Mouse (Mus musculus) left cerebral cortex, postnatal 14 days (tissue): Measurements from ENCODE around the gene Mettl8. TPM values are rescaled to one million over a fixed set of nuclear protein-coding genes. Genes with fewer than 3 reads are reported as not detected.

Experiments
- DNase-seq, 2 experiments: peaks; one replicate each; pipeline ENCODE4 v3.0.0; 2021 to 2022; ENCODE audit warnings: low spot score in 2 of 2, mixed read lengths in 1 of 2
- intact Hi-C: fragments of 180-260 bp; cut with DNase I; formaldehyde crosslinking; loops from one replicate; pipeline ENCODE4 v1.15.1; 2025
- long read RNA-seq, 2 experiments: library from polyadenylated mRNA; stranded (forward); transcript quantifications; one replicate each; pipeline ENCODE4 v2.0.0; 2021
- total RNA-seq, 2 experiments: library from RNA; stranded (reverse); gene quantifications; 2 replicates each; pipeline ENCODE4 v1.2.3; 2021

Gene Mettl8
- total RNA-seq: 10 to 100 TPM; 12.5 to 12.7 TPM
- long read RNA-seq, experiment 1, transcript Mettl8-204 (10 exons, 2,347 nt): major isoform, 13 of 19 reads
- long read RNA-seq, experiment 1, partial matches to known transcripts: 1 of 19 reads
- long read RNA-seq, experiment 1, other reads (novel, unspliced or antisense): 5 of 19 reads
- long read RNA-seq, experiment 2, transcript Mettl8-204 (10 exons, 2,347 nt): major isoform, 9 of 15 reads
- long read RNA-seq, experiment 2, partial matches to known transcripts: 2 of 15 reads
- long read RNA-seq, experiment 2, other reads (novel, unspliced or antisense): 4 of 15 reads

- intact Hi-C loops: no loop called here
- peak; percentile 90 to 92 for DNase-seq
Measured at GRCm38 (mm10) chr2:71055300-71056114, at the start of gene Mettl8, which contains the start of gene Dcaf17. Gene Mettl8, minus strand, starts transcription at chr2:71055583. Gene Dcaf17, plus strand, starts transcription at chr2:71055328.

- DNase-seq: no peak
- intact Hi-C loops: no loop called here
Measured at GRCm38 (mm10) chr2:71104696-71105095, 49.3 kb upstream of the Mettl8 start.

GRCm38 (mm10) chr2:71103292-71103680 is 47.9 kb upstream of the Mettl8 start:
- DNase-seq: no peak
- intact Hi-C loops: no loop called here

GRCm38 (mm10) chr2:71102621-71103291 is 47.4 kb upstream of the Mettl8 start:
- intact Hi-C loops: no loop called here
- DNase-seq: no peak

GRCm38 (mm10) chr2:71096170-71096569 is 40.8 kb upstream of the Mettl8 start:
- intact Hi-C loops: no loop called here
- DNase-seq: no peak

GRCm38 (mm10) chr2:71090660-71091445 is 35.5 kb upstream of the Mettl8 start:
- DNase-seq: no peak

GRCm38 (mm10) chr2:71089766-71090165 is 34.4 kb upstream of the Mettl8 start:
- intact Hi-C loops: no loop called here
- no peak for DNase-seq

More at GRCm38 (mm10) chr2:71090660-71091445, 35.5 kb upstream of the Mettl8 start:
- intact Hi-C loops: no loop called here

GRCm38 (mm10) chr2:71083454-71084193 is 28.2 kb upstream of the Mettl8 start:
- intact Hi-C loops: no loop called here
- DNase-seq: no peak

GRCm38 (mm10) chr2:71082416-71082815 is 27.0 kb upstream of the Mettl8 start:
- intact Hi-C loops: no loop called here
- DNase-seq: peak; percentile 12 to 42

GRCm38 (mm10) chr2:71073828-71074227 is 18.4 kb upstream of the Mettl8 start:
- DNase-seq: no peak
- intact Hi-C loops: no loop called here

GRCm38 (mm10) chr2:71073330-71073729 is 17.9 kb upstream of the Mettl8 start:
- DNase-seq: no peak
- intact Hi-C loops: no loop called here

GRCm38 (mm10) chr2:71071601-71072000 is 16.2 kb upstream of the Mettl8 start:
- intact Hi-C loops: no loop called here
- DNase-seq: no peak

GRCm38 (mm10) chr2:71056115-71056835 is 892 bp upstream of the Mettl8 start:
- DNase-seq: no peak
- intact Hi-C loops: no loop called here

- no peak for DNase-seq
- intact Hi-C loops: no loop called here
Measured at GRCm38 (mm10) chr2:71054716-71055115, 667 bp downstream of the Mettl8 start.

GRCm38 (mm10) chr2:71050511-71050910 is 4.9 kb downstream of the Mettl8 start:
- DNase-seq: no peak
- intact Hi-C loops: no loop called here

- no peak for DNase-seq
Measured at GRCm38 (mm10) chr2:71048896-71049295, 6.5 kb downstream of the Mettl8 start.

GRCm38 (mm10) chr2:71046751-71047320 is 8.5 kb downstream of the Mettl8 start:
- no peak for DNase-seq
- intact Hi-C loops: no loop called here

More at GRCm38 (mm10) chr2:71048896-71049295, 6.5 kb downstream of the Mettl8 start:
- intact Hi-C loops: no loop called here

GRCm38 (mm10) chr2:71046151-71046550 is 9.2 kb downstream of the Mettl8 start:
- intact Hi-C loops: no loop called here
- no peak for DNase-seq
